Mouse (Mus musculus): ENCODE measurements around the gene Serpina3m.

- TF ChIP-seq CTCF (conservative IDR thresholded peaks at IDR 0.05; ENCODE audit: insufficient read depth, insufficient read length, low read depth, low read length) (no peak), POLR2A (IDR thresholded peaks at IDR 0.05; ENCODE audit: low read depth, low read length) (no peak)
These were observed 84.5 kb downstream of the Serpina3m start for GRCm38 (mm10) chr12:104422615-104423392.
